Comparison of ENCODE assay signal across 11 mouse cellular contexts in the genomic region with DNA sequence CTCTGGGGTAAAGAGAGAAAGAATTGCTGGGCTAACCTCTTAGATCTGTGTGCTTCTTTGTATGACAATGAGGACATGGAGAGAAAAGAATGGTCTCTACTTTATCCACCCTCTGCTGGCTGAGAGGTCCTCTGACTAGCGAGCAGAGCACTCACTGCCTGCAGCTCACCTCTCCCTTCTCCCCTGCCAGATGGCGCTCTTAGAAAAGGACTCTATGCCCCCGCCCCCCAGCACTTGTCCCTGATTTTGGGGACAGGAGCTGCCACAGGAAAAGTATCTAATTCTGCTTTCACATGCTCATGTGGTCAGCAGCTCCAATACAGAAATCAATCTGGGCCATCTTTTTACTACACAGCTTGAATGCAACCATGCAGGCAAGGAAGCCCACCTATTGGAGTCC.
DNase-seq lines count a peak whose midpoint lies in the region; ATAC-seq and TF ChIP-seq lines count a peak whose summit lies in the region.
"Had no signal": no experiment of that assay in that cellular context is flagged by ENCODE, and none has a peak within 500 bp of the region (broad histone marks: within the 10 kb centered on the region; RNA-seq: fewer than 3 reads in every experiment).

No protein-coding gene starts in this region.

- no peak overlapping the region for H3K27ac ChIP-seq in kidney, postnatal 0 days
- H3K27ac ChIP-seq in kidney, embryonic 16.5 days (ENCODE audit: low read length) = no peak overlapping the region
- H3K27ac ChIP-seq: hindbrain, embryonic 13.5 days; liver, embryonic 12.5 days; macrophage had no signal

- no peaks in the 10 kb centered on the region for H3K4me1 ChIP-seq in kidney, postnatal 0 days (replicated peaks; ENCODE audit: insufficient read depth, low read length)
- H3K4me1 ChIP-seq in kidney, embryonic 16.5 days (ENCODE audit: insufficient read depth, low read length) = no peaks in the 10 kb centered on the region
- H3K4me1 ChIP-seq: hindbrain, embryonic 13.5 days; liver, embryonic 12.5 days had no signal

- H3K4me2 ChIP-seq in kidney, postnatal 0 days (ENCODE audit: low read length) = no peak overlapping the region
- no peak overlapping the region for H3K4me2 ChIP-seq in kidney, embryonic 16.5 days (replicated peaks; ENCODE audit: low read depth, low read length)
- H3K4me2 ChIP-seq: hindbrain, embryonic 13.5 days; liver, embryonic 12.5 days had no signal

- peak; percentile 11 for DNase-seq in kidney, postnatal 0 days (ENCODE audit: low spot score)
- DNase-seq in R1 (ENCODE audit: low read depth, low spot score) = peak; percentile 10
- peak; percentile 48 for DNase-seq in brain, embryonic 14.5 days (ENCODE audit: low read depth)
- peak; percentile 22 for DNase-seq in embryo, embryonic 10 days (ENCODE audit: low spot score)
- DNase-seq: kidney, postnatal 25 days had no signal

- no peaks in the 10 kb centered on the region for H3K36me3 ChIP-seq in kidney, postnatal 0 days (ENCODE audit: insufficient read depth, low read length)
- no peaks in the 10 kb centered on the region for H3K36me3 ChIP-seq in kidney, embryonic 16.5 days (ENCODE audit: insufficient read depth, low read length)
- H3K36me3 ChIP-seq: hindbrain, embryonic 13.5 days; liver, embryonic 12.5 days had no signal

- H3K4me3 ChIP-seq in kidney, postnatal 0 days (replicated peaks; ENCODE audit: low read depth, low read length) = no peak overlapping the region
- H3K4me3 ChIP-seq in kidney, embryonic 16.5 days (ENCODE audit: low read length) = no peak overlapping the region
- H3K4me3 ChIP-seq: hindbrain, embryonic 13.5 days; liver, embryonic 12.5 days had no signal

- H3K9me3 ChIP-seq in kidney, postnatal 0 days (replicated peaks; ENCODE audit: low read length) = no peaks in the 10 kb centered on the region
- no peaks in the 10 kb centered on the region for H3K9me3 ChIP-seq in kidney, embryonic 16.5 days (ENCODE audit: low read length)
- H3K9me3 ChIP-seq: hindbrain, embryonic 13.5 days; liver, embryonic 12.5 days had no signal

- TF ChIP-seq CTCF in kidney, postnatal 0 days (IDR thresholded peaks at IDR 0.05; ENCODE audit: low read depth) = peak; percentile 8; the same call in 1 of the 2 replicates
- peak; percentile 11; the same call in 1 of the 2 replicates for TF ChIP-seq CTCF in brain, embryonic 14.5 days (IDR thresholded peaks at IDR 0.05; ENCODE audit: borderline replicate concordance, extremely low read depth, insufficient read depth, insufficient read length)

- TF ChIP-seq POLR2A in brain, embryonic 14.5 days (IDR thresholded peaks at IDR 0.05; ENCODE audit: borderline replicate concordance, extremely low read depth, insufficient read depth, insufficient read length, poor library complexity, severe bottlenecking) = no peak

- 20% methylated on average over 3 of the region's 3 CpGs for WGBS in kidney, postnatal 0 days
- 19% methylated on average over 3 of the region's 3 CpGs for WGBS in kidney, embryonic 16.5 days

- no peak overlapping the region for H3K9ac ChIP-seq in kidney, postnatal 0 days (ENCODE audit: low read depth, low read length)
- no peak overlapping the region for H3K9ac ChIP-seq in kidney, embryonic 16.5 days (replicated peaks; ENCODE audit: low read length)
- H3K9ac ChIP-seq: hindbrain, embryonic 13.5 days; liver, embryonic 12.5 days had no signal

- ATAC-seq in kidney, postnatal 0 days (replicated peaks; ENCODE audit: low FRiP score, low read depth) = no peak
- ATAC-seq in kidney, embryonic 16.5 days (ENCODE audit: low FRiP score, low TSS enrichment) = no peak
- no peak for ATAC-seq in erythroblast, adult 5-6 weeks (replicated peaks; ENCODE audit: low FRiP score, poor library complexity, severe bottlenecking)
- no peak for ATAC-seq in megakaryocyte-erythroid progenitor cell, adult 5-6 weeks (replicated peaks; ENCODE audit: low FRiP score, low TSS enrichment, poor library complexity, severe bottlenecking)
- ATAC-seq: liver, embryonic 12.5 days had no signal

- no peaks in the 10 kb centered on the region for H3K27me3 ChIP-seq in kidney, postnatal 0 days (ENCODE audit: insufficient read depth, low read length)
- H3K27me3 ChIP-seq in kidney, embryonic 16.5 days (ENCODE audit: insufficient read depth, low read length) = no peaks in the 10 kb centered on the region
- H3K27me3 ChIP-seq: hindbrain, embryonic 13.5 days; liver, embryonic 12.5 days had no signal
